Mouse (Mus musculus) small intestine, adult 2 months (tissue): ENCODE results near the gene Mapk13. TPM values are rescaled to one million over a fixed set of nuclear protein-coding genes. Genes with fewer than 3 reads are reported as not detected.
A peak's percentile ranks its signal among the peaks of the same experiment; 100 is the strongest.
"Not testable (repeated sequence)": the region's sequence is repeated elsewhere in the genome, so short reads cannot be mapped to it uniquely, and the experiment has no call there.

Experiments
- H3K27ac ChIP-seq: fragments of 200-500 bp; 2 replicates; pipeline ENCODE4 v1.5.1; 2012; ENCODE audit warnings: low read depth, low read length, control low read depth, inconsistent platforms; ENCODE audit not compliant: insufficient read depth
- H3K27me3 ChIP-seq: fragments of 200-500 bp; 2 replicates; pipeline ENCODE4 v1.6.1; 2012; ENCODE audit warnings: mild to moderate bottlenecking, moderate library complexity, low read length, inconsistent platforms; ENCODE audit not compliant: control insufficient read depth, insufficient read depth
- H3K36me3 ChIP-seq: fragments of 200-500 bp; 2 replicates; pipeline ENCODE4 v1.6.1; 2012; ENCODE audit warnings: mild to moderate bottlenecking, low read length, control low read depth, inconsistent platforms; ENCODE audit not compliant: control insufficient read depth, insufficient read depth
- H3K4me1 ChIP-seq: fragments of 200-500 bp; 2 replicates; pipeline ENCODE4 v1.6.1; 2012; ENCODE audit warnings: low read length, inconsistent platforms, mixed read lengths; ENCODE audit not compliant: control insufficient read depth, insufficient read depth, insufficient read length
- H3K4me3 ChIP-seq: fragments of 200-500 bp; 2 replicates; pipeline ENCODE4 v1.5.1; 2012; ENCODE audit warnings: low read depth, mild to moderate bottlenecking, control low read depth, inconsistent platforms, low read length, moderate library complexity
- CTCF ChIP-seq: fragments of 200-500 bp; IDR thresholded peaks from 2 replicates; pipeline ENCODE4 v1.5.1; 2012; ENCODE audit warnings: low read depth, mild to moderate bottlenecking, control low read depth, inconsistent platforms, low read length, moderate library complexity, mixed read lengths; ENCODE audit not compliant: insufficient replicate concordance, insufficient read length; ENCODE audit errors: extremely low read depth
- POLR2A ChIP-seq: fragments of 200-500 bp; IDR thresholded peaks from 2 replicates; pipeline ENCODE4 v1.6.1; 2012; ENCODE audit warnings: low read depth, mild to moderate bottlenecking, control low read depth, inconsistent platforms, low read length, moderate library complexity
- WGBS: fragments of 180-500 bp; shearing (Covaris S2); methylation state at CpG from one replicate; pipeline ENCODE4 v1.1.7; 2018; 5-methylcytosine and 5-hydroxymethylcytosine counted together
- polyA plus RNA-seq: library from polyadenylated mRNA; depleted of rRNA; stranded (reverse); fragments of >200 nt; gene quantifications from 2 replicates; pipeline ENCODE4 v1.2.3, GENCODE M21; 2012

Gene Mapk13
- polyA plus RNA-seq, 1 experiment = 266 TPM

- H3K36me3 ChIP-seq = peaks cover 35% of the 10 kb centered on the region
- H3K27me3 ChIP-seq = no peaks in the 10 kb centered on the region
- peak overlapping the region; percentile 43 for H3K27ac ChIP-seq
- TF ChIP-seq CTCF (peak; percentile 13; the same call in 1 of the 2 replicates), POLR2A (no peak)
- peaks cover 49% of the 10 kb centered on the region for H3K4me1 ChIP-seq
- H3K4me3 ChIP-seq = no peak overlapping the region
- 78% methylated on average over 18 of the region's 18 CpGs for WGBS
These were observed 45.5 kb downstream of the Mapk13 start for GRCm38 (mm10) chr17:28814529-28815097.

- Histone ChIP-seq H3K36me3 (peaks cover 39% of the 10 kb centered on the region), H3K27me3 (no peaks in the 10 kb centered on the region), H3K4me1 (peaks cover 43% of the 10 kb centered on the region), H3K27ac (peak overlapping the region; percentile 68), H3K4me3 (no peak overlapping the region)
- TF ChIP-seq POLR2A = no peak
- TF ChIP-seq CTCF = no peak
- WGBS = 45% methylated on average over 10 of the region's 10 CpGs
These were observed 46.4 kb downstream of the Mapk13 start for GRCm38 (mm10) chr17:28815384-28816004.

DNA sequence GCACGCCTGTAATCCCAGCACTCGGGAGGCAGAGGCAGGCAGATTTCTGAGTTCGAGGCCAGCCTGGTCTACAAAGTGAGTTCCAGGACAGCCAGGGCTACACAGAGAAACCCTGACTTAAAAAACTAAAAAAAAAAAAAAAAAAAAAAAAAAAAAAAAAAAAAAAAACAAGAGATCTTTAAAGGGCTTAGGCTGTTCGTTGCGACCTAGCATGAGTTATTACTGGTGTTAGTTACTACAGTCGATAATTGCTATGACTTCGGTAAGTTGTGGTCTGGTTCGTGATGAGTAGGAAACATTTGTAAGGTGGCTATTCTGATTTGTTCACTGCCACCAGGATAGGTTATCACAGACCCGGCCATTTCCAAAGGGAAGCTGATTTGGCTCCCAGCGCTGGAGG lies 47.2 kb downstream of the Mapk13 start:
- Histone ChIP-seq H3K27ac (peak overlapping the region; percentile 99), H3K4me1 (peaks cover 43% of the 10 kb centered on the region), H3K36me3 (peaks cover 41% of the 10 kb centered on the region)
- H3K4me3 ChIP-seq, H3K27me3 ChIP-seq: not testable (repeated sequence)
- WGBS = 68% methylated on average over 10 of the region's 10 CpGs

GRCm38 (mm10) chr17:28816875-28817811 lies 48.0 kb downstream of the Mapk13 start:
- H3K36me3 ChIP-seq = peaks cover 47% of the 10 kb centered on the region
- TF ChIP-seq CTCF (no peak), POLR2A (peak; percentile 47; the same call in 1 of the 2 replicates)
- peak overlapping the region; percentile 99 for H3K27ac ChIP-seq
- peak overlapping the region; percentile 66 for H3K4me3 ChIP-seq
- 31% methylated on average over 25 of the region's 25 CpGs for WGBS
- peaks cover 43% of the 10 kb centered on the region for H3K4me1 ChIP-seq
- H3K27me3 ChIP-seq = no peaks in the 10 kb centered on the region

GRCm38 (mm10) chr17:28820189-28820588 lies 51.1 kb downstream of the Mapk13 start:
- H3K36me3 ChIP-seq = peaks cover 64% of the 10 kb centered on the region
- peaks cover 61% of the 10 kb centered on the region for H3K4me1 ChIP-seq
- no peak overlapping the region for H3K4me3 ChIP-seq
- 89% methylated on average over 2 of the region's 2 CpGs for WGBS
- no peaks in the 10 kb centered on the region for H3K27me3 ChIP-seq
- H3K27ac ChIP-seq = no peak overlapping the region
- no peak for TF ChIP-seq CTCF
- no peak for TF ChIP-seq POLR2A

- Histone ChIP-seq H3K4me1 (peaks cover 61% of the 10 kb centered on the region), H3K4me3 (no peak overlapping the region), H3K27me3 (no peaks in the 10 kb centered on the region), H3K36me3 (peaks cover 77% of the 10 kb centered on the region), H3K27ac (0 out of 2 replicates have a peak overlapping the region, but pooled peaks have one; percentile 3)
- no peak for TF ChIP-seq POLR2A
- no peak for TF ChIP-seq CTCF
- WGBS = 87% methylated on average over 13 of the region's 13 CpGs
These were observed 54.1 kb downstream of the Mapk13 start for GRCm38 (mm10) chr17:28823004-28823745.

GRCm38 (mm10) chr17:28823749-28824148 lies 54.7 kb downstream of the Mapk13 start:
- TF ChIP-seq POLR2A (no peak), CTCF (no peak)
- peaks cover 80% of the 10 kb centered on the region for H3K36me3 ChIP-seq

More at GRCm38 (mm10) chr17:28823749-28824148, 54.7 kb downstream of the Mapk13 start:
- no peak overlapping the region for H3K4me3 ChIP-seq
- H3K4me1 ChIP-seq = peaks cover 55% of the 10 kb centered on the region
- WGBS = 85% methylated on average over 11 of the region's 11 CpGs
- no peak overlapping the region for H3K27ac ChIP-seq
- H3K27me3 ChIP-seq = no peaks in the 10 kb centered on the region
